Mouse (Mus musculus) layer of hippocampus, adult 8-10 months (tissue): Measurements from ENCODE around the gene H2-T23. TPM values are rescaled to one million over a fixed set of nuclear protein-coding genes. Genes with fewer than 3 reads are reported as not detected.

Source experiments
- DNase-seq, 2 experiments: peaks; one replicate each; pipeline ENCODE4 v3.0.0; 2022; ENCODE audit warnings: low spot score in 2 of 2
- total RNA-seq, 4 experiments: library from RNA; stranded (reverse); gene quantifications; 2 replicates each; pipeline ENCODE4 v1.2.4; 2022

The H2-T23 gene
- total RNA-seq, 4 experiments from 2014 or later: 6.6 to 30.9 (median 14.2) TPM

DNA sequence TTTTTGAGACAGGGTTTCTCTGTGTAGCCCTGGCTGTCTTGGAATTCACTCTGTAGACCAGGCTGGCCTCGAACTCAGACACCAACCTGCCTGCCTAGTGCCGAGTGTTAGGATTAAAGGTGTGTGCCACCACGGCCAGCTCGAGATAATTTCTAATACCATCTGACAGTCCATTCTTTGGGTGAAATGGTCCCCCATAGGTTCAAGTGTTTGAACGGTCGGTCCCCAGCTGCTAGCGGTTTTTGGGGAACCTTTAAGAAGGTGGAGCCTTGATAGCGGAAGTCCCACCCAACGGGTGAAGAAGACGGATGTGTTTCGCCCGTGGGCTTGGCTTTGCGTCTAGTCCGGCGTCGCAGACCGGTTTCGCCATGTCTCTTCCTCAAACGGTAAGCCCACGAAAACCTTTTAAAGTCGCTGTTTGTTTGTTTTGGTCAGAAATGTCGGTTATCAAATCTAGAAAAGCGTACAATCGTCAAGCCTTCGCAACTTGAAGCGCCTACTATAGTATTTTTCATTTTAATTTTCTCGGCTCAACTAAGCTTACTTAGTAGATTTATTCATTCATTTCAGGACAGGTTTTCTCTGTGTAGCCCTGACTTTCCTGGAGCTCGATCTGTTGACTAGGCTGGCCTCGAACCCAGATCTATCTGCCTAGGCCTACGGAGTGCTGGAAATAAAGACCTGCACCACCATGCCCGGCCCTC, 38.3 kb downstream of the H2-T23 start:
- peak; percentile 80 to 81 for DNase-seq

- peak; percentile 52 to 78 for DNase-seq
Observed at GRCm38 (mm10) chr17:35993675-35994074, 39.0 kb downstream of the H2-T23 start.

GRCm38 (mm10) chr17:35991781-35992180, 40.9 kb downstream of the H2-T23 start:
- no peak for DNase-seq

- no peak for DNase-seq
Observed at GRCm38 (mm10) chr17:35981776-35982175, 50.9 kb downstream of the H2-T23 start.

GRCm38 (mm10) chr17:35980363-35980754, 52.3 kb downstream of the H2-T23 start:
- DNase-seq: peak in 1 of 2 experiments; percentile 43

Other genes starting within 250 kb of the H2-T23 start
- gene Ier3, start 211.2 kb downstream of the H2-T23 start, total RNA-seq: 10 to 100 TPM in 1 of 4 experiments, 1 to 10 TPM in 3; 4.9 to 11.0 (median 7.3) TPM
- 100 to 1,000 TPM; 124 to 142 (median 137) TPM for gene Flot1, start 209.6 kb downstream of the H2-T23 start, total RNA-seq
- 100 to 1,000 TPM; 339 to 357 (median 343) TPM for gene Tubb5, start 194.5 kb downstream of the H2-T23 start, total RNA-seq
- 10 to 100 TPM; 16.9 to 20.1 (median 18.3) TPM for gene Mdc1, start 191.3 kb downstream of the H2-T23 start, total RNA-seq
- gene Nrm, start 171.5 kb downstream of the H2-T23 start, total RNA-seq: 1 to 10 TPM; 1.8 to 3.7 (median 1.9) TPM
- gene Ppp1r18, start 167.3 kb downstream of the H2-T23 start, total RNA-seq: 10 to 100 TPM in 2 of 4 experiments, 1 to 10 TPM in 2; 6.5 to 19.5 (median 12.8) TPM
- gene Dhx16, start 153.0 kb downstream of the H2-T23 start, total RNA-seq: 10 to 100 TPM; 28.3 to 35.3 (median 31.4) TPM
- 10 to 100 TPM; 45.9 to 61.4 (median 50.0) TPM for gene 2310061I04Rik, start 135.4 kb downstream of the H2-T23 start, total RNA-seq
- 10 to 100 TPM; 53.2 to 64.1 (median 60.0) TPM for gene Atat1, start 122.8 kb downstream of the H2-T23 start, total RNA-seq
- 10 to 100 TPM; 39.0 to 57.9 (median 42.8) TPM for gene Mrps18b, start 116.5 kb downstream of the H2-T23 start, total RNA-seq
- 10 to 100 TPM; 71.6 to 79.8 (median 74.6) TPM for gene Ppp1r10, start 116.4 kb downstream of the H2-T23 start, total RNA-seq
- gene Abcf1, start 63.1 kb downstream of the H2-T23 start, total RNA-seq: 10 to 100 TPM; 68.3 to 76.5 (median 72.7) TPM
- 100 to 1,000 TPM; 135 to 141 (median 138) TPM for gene Gnl1, start 53.0 kb downstream of the H2-T23 start, total RNA-seq
- gene Prr3, start 52.6 kb downstream of the H2-T23 start, total RNA-seq: 10 to 100 TPM; 40.5 to 52.4 (median 45.4) TPM
- gene H2-T24, start 12.3 kb downstream of the H2-T23 start, total RNA-seq: 1 to 10 TPM in 3 of 4 experiments, under 1 TPM in 1; 0.80 to 4.4 (median 2.6) TPM
- 10 to 100 TPM; 15.7 to 18.4 (median 16.5) TPM for gene H2-T22, start 9.9 kb upstream of the H2-T23 start, total RNA-seq
- not detected for gene Gm6034, start 10.1 kb upstream of the H2-T23 start, total RNA-seq
- gene Gm11127, start 25.5 kb upstream of the H2-T23 start, total RNA-seq: 1 to 10 TPM in 3 of 4 experiments, under 1 TPM in 1; 1.00 to 5.0 (median 2.2) TPM
- gene Gm19684, start 88.8 kb upstream of the H2-T23 start, total RNA-seq: under 1 TPM in 3 of 4 experiments, not detected in 1; 0.22 to 0.61 (median 0.28) TPM
- under 1 TPM in 1 of 4 experiments, not detected in 3; 0.57 TPM for gene Gm7030, start 96.6 kb upstream of the H2-T23 start, total RNA-seq
- gene Gm8909, start 135.7 kb upstream of the H2-T23 start, total RNA-seq: not detected
- not detected for gene H2-T3, start 157.4 kb upstream of the H2-T23 start, total RNA-seq
- 10 to 100 TPM; 39.1 to 50.1 (median 45.3) TPM for gene Rpp21, start 225.2 kb upstream of the H2-T23 start, total RNA-seq
- 10 to 100 TPM; 23.2 to 27.7 (median 25.4) TPM for gene Trim39, start 239.4 kb upstream of the H2-T23 start, total RNA-seq